Mouse (Mus musculus): ENCODE results near the gene Rbms2. TPM values are rescaled to one million over a fixed set of nuclear protein-coding genes. Genes with fewer than 3 reads are reported as not detected.
"Not testable (repeated sequence)": the region's sequence is repeated elsewhere in the genome, so short reads cannot be mapped to it uniquely, and the experiment has no call there.

Gene Rbms2
- total RNA-seq, 2 experiments from 2014 or later: 95.9 to 97.3 TPM

GRCm38 (mm10) chr10:128192030-128192766, 12.1 kb upstream of the Rbms2 start:
- DNase-seq: not testable (repeated sequence)

- no peak for DNase-seq
These were observed 11.4 kb upstream of the Rbms2 start for GRCm38 (mm10) chr10:128191472-128191871.

- peak; percentile 87 for DNase-seq
These were observed 8.3 kb upstream of the Rbms2 start for GRCm38 (mm10) chr10:128188242-128188877.

GRCm38 (mm10) chr10:128187181-128187605, 7.1 kb upstream of the Rbms2 start:
- no peak for DNase-seq

GRCm38 (mm10) chr10:128185959-128186358, 5.9 kb upstream of the Rbms2 start:
- DNase-seq: peak; percentile 89

GRCm38 (mm10) chr10:128185277-128185940, 5.3 kb upstream of the Rbms2 start:
- no peak for DNase-seq

- no peak for DNase-seq
These were observed 4.2 kb upstream of the Rbms2 start for GRCm38 (mm10) chr10:128184296-128184695.

GRCm38 (mm10) chr10:128177316-128177715, 2.8 kb downstream of the Rbms2 start:
- DNase-seq: no peak

GRCm38 (mm10) chr10:128175996-128176755, 3.9 kb downstream of the Rbms2 start:
- peak; percentile 64 for DNase-seq

GRCm38 (mm10) chr10:128175302-128175701, 4.8 kb downstream of the Rbms2 start:
- DNase-seq: no peak

GRCm38 (mm10) chr10:128171348-128171747, 8.7 kb downstream of the Rbms2 start:
- not testable (repeated sequence) for DNase-seq

- no peak for DNase-seq
These were observed 13.0 kb downstream of the Rbms2 start for GRCm38 (mm10) chr10:128167091-128167490.

- DNase-seq: not testable (repeated sequence)
These were observed 14.4 kb downstream of the Rbms2 start for GRCm38 (mm10) chr10:128165726-128166125.

- peak; percentile 26 for DNase-seq
These were observed 26.1 kb downstream of the Rbms2 start for GRCm38 (mm10) chr10:128153978-128154377.

- peak; percentile 87 for DNase-seq
These were observed 29.2 kb downstream of the Rbms2 start for GRCm38 (mm10) chr10:128150941-128151340.

GRCm38 (mm10) chr10:128149592-128149991, 30.5 kb downstream of the Rbms2 start:
- DNase-seq: peak; percentile 89

GRCm38 (mm10) chr10:128148789-128149365, 31.2 kb downstream of the Rbms2 start:
- DNase-seq: peak; percentile 35

GRCm38 (mm10) chr10:128144961-128145360, 35.1 kb downstream of the Rbms2 start:
- DNase-seq: no peak

- DNase-seq: no peak
These were observed 36.4 kb downstream of the Rbms2 start for GRCm38 (mm10) chr10:128143659-128144058.

GRCm38 (mm10) chr10:128142165-128142564, 37.9 kb downstream of the Rbms2 start:
- DNase-seq: peak; percentile 29

GRCm38 (mm10) chr10:128140236-128140952, 39.7 kb downstream of the Rbms2 start:
- peak; percentile 74 for DNase-seq
